Mouse (Mus musculus) lung, embryonic 14.5 days (tissue): ENCODE data around the gene Sfrp4. TPM values are rescaled to one million over a fixed set of nuclear protein-coding genes. Genes with fewer than 3 reads are reported as not detected.
"Not testable (repeated sequence)": the region's sequence is repeated elsewhere in the genome, so short reads cannot be mapped to it uniquely, and the experiment has no call there.

Experiments
- ATAC-seq: fragments of 200-750 bp; cut with Nextera tagmentation; 2 replicates; pipeline ENCODE4 v1.8.0; 2017; ENCODE audit warnings: mild to moderate bottlenecking, moderate TSS enrichment, moderate library complexity; ENCODE audit not compliant: insufficient read depth
- DNase-seq: peaks from one replicate; pipeline ENCODE4 v3.0.0-alpha.2; 2015
- H3K27ac ChIP-seq: fragments of 300-500 bp; sonication (generic); 2 replicates; pipeline ENCODE4 v1.5.1; 2014; ENCODE audit warnings: low read depth, mild to moderate bottlenecking, moderate library complexity
- H3K27me3 ChIP-seq: fragments of 300-500 bp; sonication (generic); 2 replicates; pipeline ENCODE4 v1.6.1; 2014; ENCODE audit warnings: low read length, control low read depth; ENCODE audit not compliant: insufficient read depth
- H3K36me3 ChIP-seq: fragments of 300-500 bp; sonication (generic); 2 replicates; pipeline ENCODE4 v1.6.1; 2014; ENCODE audit warnings: control low read depth; ENCODE audit not compliant: insufficient read depth
- H3K4me1 ChIP-seq: fragments of 300-500 bp; sonication (generic); 2 replicates; pipeline ENCODE4 v1.6.1; 2014; ENCODE audit warnings: antibody characterized with exemption, control low read depth; ENCODE audit not compliant: insufficient read depth
- H3K4me2 ChIP-seq: fragments of 300-500 bp; sonication (generic); 2 replicates; pipeline ENCODE4 v1.6.1; 2014; ENCODE audit warnings: mild to moderate bottlenecking
- H3K4me3 ChIP-seq: fragments of 300-500 bp; sonication (generic); 2 replicates; pipeline ENCODE4 v1.5.1; 2014; ENCODE audit warnings: low read depth, low read length
- H3K9ac ChIP-seq: fragments of 300-500 bp; sonication (generic); 2 replicates; pipeline ENCODE4 v1.6.1; 2014
- H3K9me3 ChIP-seq: fragments of 300-500 bp; sonication (generic); 2 replicates; pipeline ENCODE4 v1.6.1; 2016; ENCODE audit warnings: low read depth, low read length, control low read depth
- CTCF ChIP-seq: IDR thresholded peaks from 2 replicates; pipeline ENCODE4 v1.5.1; 2016; ENCODE audit warnings: antibody characterized with exemption, low read depth
- WGBS: fragments of 180-500 bp; shearing (Covaris S2); extraction: QIAGEN DNeasy Blood & Tissue Kit; methylation state at CpG from one replicate; pipeline ENCODE4 v1.1.7; 2014; 5-methylcytosine and 5-hydroxymethylcytosine counted together
- polyA plus RNA-seq: library from polyadenylated mRNA; unstranded; fragments of >200 nt; fragmentation: Nextera tagmentation; extraction: Ambion mirVana; gene quantifications from 2 replicates; pipeline ENCODE4 v1.2.1, GENCODE M21; 2014

Gene Sfrp4
- polyA plus RNA-seq, result 0.18 and 0.32 TPM in 2 replicates

DNA sequence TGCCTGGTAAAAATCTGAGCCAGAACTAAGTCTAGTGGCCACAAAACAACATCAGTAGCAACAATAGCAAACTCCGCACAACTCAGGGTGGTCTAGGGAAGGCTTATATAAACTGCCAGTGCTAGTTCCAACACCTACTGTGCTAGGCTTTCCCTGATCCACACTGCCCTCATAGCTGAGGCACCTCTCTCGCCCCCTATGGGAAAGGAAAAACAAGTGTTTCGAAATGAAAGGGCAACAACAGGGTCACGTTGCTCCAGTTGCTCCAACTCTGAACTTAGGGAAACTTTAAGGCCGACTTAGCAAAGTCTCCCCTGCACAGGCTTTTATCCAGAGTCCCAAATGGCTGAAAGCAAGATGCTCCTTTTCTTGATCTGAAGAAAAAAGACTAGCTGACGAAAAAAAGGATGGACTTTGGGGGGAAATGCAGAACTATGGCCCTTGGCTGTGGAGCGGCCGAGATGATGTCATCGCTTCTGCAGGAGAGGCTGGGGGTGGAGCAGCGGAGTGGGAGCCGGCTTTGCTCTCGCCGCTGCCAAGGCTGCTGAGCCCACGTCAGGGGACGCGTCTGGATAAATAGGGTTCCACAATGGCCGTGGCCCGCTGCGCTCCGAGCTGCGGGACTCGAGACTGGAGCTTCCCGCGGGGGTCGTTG, at the start of gene Sfrp4:
Gene Sfrp4, plus strand, starts transcription at position 532 of the 655 bp plus-strand sequence.
- peaks cover 6% of the 10 kb centered on the region for H3K27me3 ChIP-seq
- H3K4me2 ChIP-seq, result peak within 1 kb of the TSS; percentile 91
- peak within 1 kb of the TSS; percentile 50 for H3K9ac ChIP-seq
- peak; percentile 83 for DNase-seq
- H3K9me3 ChIP-seq, result no peaks in the 10 kb centered on the region
- peak; percentile 54 for TF ChIP-seq CTCF
- WGBS, result 3% methylated on average over 25 of the region's 25 CpGs
- no peaks in the 10 kb centered on the region for H3K36me3 ChIP-seq
- peak within 1 kb of the TSS; percentile 43 for H3K4me3 ChIP-seq
- H3K4me1 ChIP-seq, result 0 out of 2 replicates have a peak, but pooled peaks cover 2% of the 10 kb centered on the region
- H3K27ac ChIP-seq, result no peak within 1 kb of the TSS
- ATAC-seq, result peak; percentile 82

DNA sequence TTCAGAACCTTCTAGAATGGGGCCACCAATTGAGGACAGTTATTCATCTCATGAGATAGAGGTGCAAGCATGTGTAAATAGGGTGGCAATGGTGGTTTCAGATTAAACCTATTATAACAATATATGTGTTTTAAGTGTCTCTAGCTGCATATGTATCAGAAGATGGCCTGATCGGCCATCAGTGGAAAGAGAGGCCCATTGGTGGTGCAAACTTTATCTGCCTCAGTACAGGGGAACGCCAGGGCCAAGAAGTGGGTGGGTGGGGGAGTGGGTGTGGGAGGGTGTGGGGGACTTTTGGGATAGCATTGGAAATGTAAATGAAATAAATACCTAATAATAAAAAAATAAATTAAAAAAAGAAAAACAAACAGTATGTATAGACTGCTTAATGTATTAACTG, 48.2 kb upstream of the Sfrp4 start:
- H3K4me3 ChIP-seq, H3K9me3 ChIP-seq, H3K4me2 ChIP-seq, H3K27me3 ChIP-seq, H3K9ac ChIP-seq, DNase-seq, H3K36me3 ChIP-seq, H3K4me1 ChIP-seq, ATAC-seq, H3K27ac ChIP-seq: not testable (repeated sequence)
- 84% methylated on average over 2 of the region's 2 CpGs for WGBS

DNA sequence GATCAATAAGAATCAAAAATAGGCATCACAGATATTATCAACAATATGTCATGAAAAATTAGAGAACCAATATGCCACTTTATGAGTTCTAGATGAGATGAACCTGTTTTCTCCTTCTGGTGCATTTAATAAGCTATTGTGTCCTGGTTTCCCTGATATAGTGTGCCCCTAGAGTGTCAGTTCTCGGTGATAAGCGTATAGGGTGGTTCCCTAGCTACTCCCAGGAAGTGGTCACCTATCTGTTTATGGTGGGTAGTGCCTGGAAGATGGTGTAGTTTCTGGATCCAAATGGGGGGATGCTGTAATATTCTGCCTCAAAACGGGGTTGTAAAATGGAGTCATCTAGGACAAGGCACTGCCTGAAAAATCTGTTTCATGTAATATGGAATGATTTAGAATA, 47.0 kb upstream of the Sfrp4 start:
- Histone ChIP-seq H3K36me3 (no peaks in the 10 kb centered on the region), H3K27ac (no peak overlapping the region), H3K4me2 (no peak overlapping the region), H3K4me3 (no peak overlapping the region), H3K9me3 (no peaks in the 10 kb centered on the region), H3K4me1 (no peaks in the 10 kb centered on the region), H3K9ac (no peak overlapping the region), H3K27me3 (no peaks in the 10 kb centered on the region)
- DNase-seq (no peak), ATAC-seq (no peak)
- TF ChIP-seq CTCF, result no peak
- WGBS, result 84% methylated on average over 3 of the region's 3 CpGs

DNA sequence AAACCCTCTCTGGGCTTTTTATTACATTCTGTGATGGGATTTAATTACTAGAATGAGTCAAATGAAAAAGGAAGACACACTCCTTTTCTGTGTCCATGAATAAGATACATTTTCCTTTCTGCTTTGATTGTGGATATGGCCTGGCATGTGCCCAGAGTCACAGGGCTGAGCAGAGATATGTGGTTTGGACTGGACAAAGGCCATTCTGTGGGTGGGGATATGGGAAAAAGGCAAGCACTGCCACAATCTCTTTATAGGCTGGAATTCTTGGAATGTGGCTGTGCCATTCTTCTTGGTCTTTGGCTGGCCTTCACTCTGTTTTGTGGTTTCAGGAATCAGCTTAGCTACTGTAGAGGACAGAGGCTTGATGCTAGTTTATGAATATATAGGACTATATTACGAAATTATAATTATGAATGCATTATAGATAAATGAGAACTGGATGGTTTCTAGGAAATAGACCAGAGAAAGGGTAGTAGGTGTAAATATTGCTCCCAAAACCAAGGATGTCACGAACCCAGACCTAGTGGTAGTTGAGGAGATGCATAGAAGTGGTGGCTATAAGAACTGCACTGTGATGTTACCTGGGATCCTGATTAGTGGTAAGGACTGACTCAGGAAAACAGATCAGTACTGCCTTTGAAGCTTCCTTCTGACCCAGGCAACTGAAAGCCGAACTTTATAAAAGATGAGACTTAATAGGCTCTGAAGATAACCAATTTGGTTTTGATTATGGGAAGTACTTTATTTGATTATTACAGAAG, 31.7 kb upstream of the Sfrp4 start:
- Histone ChIP-seq H3K4me1 (no peaks in the 10 kb centered on the region), H3K36me3 (no peaks in the 10 kb centered on the region), H3K27me3 (no peaks in the 10 kb centered on the region), H3K9me3 (no peaks in the 10 kb centered on the region), H3K4me3 (no peak overlapping the region), H3K27ac (no peak overlapping the region), H3K4me2 (no peak overlapping the region), H3K9ac (no peak overlapping the region)
- no peak for ATAC-seq
- 81% methylated on average over 3 of the region's 3 CpGs for WGBS
- DNase-seq, result no peak
- no peak for TF ChIP-seq CTCF

DNA sequence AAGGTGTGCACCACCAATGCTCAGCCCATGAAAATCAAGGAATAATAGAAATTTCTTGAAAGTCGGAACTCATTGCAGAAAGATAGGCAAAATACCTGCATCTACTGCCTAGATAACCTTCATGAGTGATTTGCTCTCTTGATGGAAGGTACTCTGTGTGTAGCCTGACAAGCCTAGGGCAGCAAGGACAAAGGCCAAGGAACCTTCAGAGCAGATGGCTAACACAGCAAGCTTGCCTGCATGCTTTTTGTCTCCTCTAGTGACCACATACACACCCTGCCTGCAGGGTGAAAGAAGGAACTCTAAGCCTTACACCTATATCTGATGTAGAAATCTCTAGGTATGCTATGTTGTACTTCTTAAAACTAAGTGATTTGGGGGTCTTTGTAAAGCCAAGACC, 27.8 kb upstream of the Sfrp4 start:
- Histone ChIP-seq H3K27me3 (no peaks in the 10 kb centered on the region), H3K4me2 (no peak overlapping the region), H3K36me3 (no peaks in the 10 kb centered on the region), H3K9me3 (no peaks in the 10 kb centered on the region), H3K4me1 (no peaks in the 10 kb centered on the region), H3K9ac (no peak overlapping the region), H3K4me3 (no peak overlapping the region), H3K27ac (no peak overlapping the region)
- TF ChIP-seq CTCF, result no peak
- 87% methylated on average over 1 of the region's 1 CpGs for WGBS
- ATAC-seq, result no peak
- DNase-seq, result no peak

DNA sequence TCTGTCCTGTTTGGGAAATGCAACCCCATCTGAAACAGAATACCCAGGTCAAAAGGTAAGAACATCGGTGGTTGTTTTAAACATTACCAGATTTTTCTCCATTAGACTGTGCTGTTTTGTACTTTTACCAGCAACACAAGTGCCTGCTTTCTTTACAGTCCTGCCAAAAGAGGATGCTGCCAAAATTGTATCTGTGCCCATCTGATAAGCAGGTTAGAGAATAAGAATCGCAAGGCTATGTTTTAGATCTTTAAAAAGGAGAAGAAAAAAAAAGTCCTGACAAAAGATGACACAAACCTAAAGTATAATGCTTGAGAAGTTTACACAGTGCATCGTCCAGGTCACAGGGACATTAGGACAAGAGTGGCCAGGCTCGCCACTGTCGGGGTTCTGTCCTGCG, 23.7 kb upstream of the Sfrp4 start:
- Histone ChIP-seq H3K4me3 (no peak overlapping the region), H3K4me1 (no peaks in the 10 kb centered on the region), H3K9ac (no peak overlapping the region), H3K4me2 (no peak overlapping the region), H3K27ac (no peak overlapping the region), H3K36me3 (no peaks in the 10 kb centered on the region), H3K27me3 (no peaks in the 10 kb centered on the region), H3K9me3 (no peaks in the 10 kb centered on the region)
- DNase-seq, result no peak
- no peak for ATAC-seq
- 68% methylated on average over 6 of the region's 6 CpGs for WGBS
- TF ChIP-seq CTCF, result no peak

DNA sequence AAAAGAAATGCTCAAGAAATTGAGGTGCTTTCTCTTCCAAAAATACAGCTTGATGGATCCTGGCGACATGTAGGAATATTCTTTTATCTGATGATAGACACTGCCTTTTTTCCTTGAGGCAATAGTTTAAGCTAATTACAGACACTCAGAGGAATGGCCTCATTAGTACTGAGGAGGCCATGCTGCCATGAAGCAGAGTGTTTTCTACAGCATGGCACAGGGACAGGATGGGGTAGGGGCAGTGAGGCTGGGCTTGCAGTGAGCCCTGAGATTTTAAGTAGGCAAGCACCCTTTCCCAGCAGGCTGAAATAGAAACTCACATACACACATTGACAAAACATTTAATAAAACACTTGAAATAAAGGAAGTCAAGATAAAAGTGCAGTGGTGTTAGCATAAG, 20.4 kb upstream of the Sfrp4 start:
- Histone ChIP-seq H3K4me3 (no peak overlapping the region), H3K9me3 (no peaks in the 10 kb centered on the region), H3K9ac (no peak overlapping the region), H3K4me2 (no peak overlapping the region), H3K4me1 (no peaks in the 10 kb centered on the region), H3K27me3 (no peaks in the 10 kb centered on the region), H3K36me3 (no peaks in the 10 kb centered on the region), H3K27ac (no peak overlapping the region)
- TF ChIP-seq CTCF, result no peak
- no peak for ATAC-seq
- DNase-seq, result no peak
- 86% methylated on average over 1 of the region's 1 CpGs for WGBS
